Mouse (Mus musculus): ENCODE measurements at regions not wholly inside any gene's neighbourhood (a gene's known extent, or its start where the extent isn't known, plus 50 kb on each side); places are given as distances from the start of the nearest gene placed in this dataset.

DNA sequence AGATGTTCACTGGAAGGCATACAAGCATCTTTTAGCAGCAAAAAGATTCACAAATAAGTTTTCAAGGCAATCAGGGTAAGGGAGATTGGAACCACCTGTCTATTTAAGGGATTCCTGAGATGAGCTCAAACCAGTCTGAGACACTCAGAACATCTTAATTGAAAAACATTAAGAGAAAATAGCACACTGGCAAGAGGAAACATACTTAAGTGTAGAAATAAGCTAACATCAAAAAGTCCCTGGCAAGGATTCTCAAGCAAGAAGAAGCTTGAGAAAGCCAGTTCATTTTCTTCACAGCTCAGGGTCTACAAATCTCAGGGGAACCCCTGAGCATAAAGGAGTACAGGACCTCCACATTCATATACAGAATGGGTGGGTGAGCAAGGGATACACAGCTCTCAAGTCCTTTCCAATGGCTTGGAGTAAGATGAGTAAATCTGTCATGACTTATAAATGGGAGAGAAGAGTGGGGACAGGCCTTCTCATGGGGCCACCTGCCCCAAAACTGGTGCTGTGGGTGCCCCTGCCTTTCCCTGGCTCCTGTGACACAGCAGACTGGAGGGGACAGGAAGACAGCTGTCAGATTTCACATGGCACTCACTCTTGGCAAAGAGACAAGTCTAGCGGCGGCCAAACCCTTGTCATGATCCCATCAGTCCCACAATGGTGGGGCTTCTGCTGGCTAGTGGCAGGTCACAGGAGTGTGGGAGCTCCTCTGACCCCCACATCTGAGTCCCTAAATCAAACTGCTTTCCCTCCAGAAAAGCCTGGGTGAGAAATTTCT lies 436.6 kb downstream of the Meis1 start:
- peak in 1 of 2 experiments; percentile 13 for DNase-seq (ENCODE audit: low spot score in 2 of 2)

GRCm38 (mm10) chr11:18581078-18581800 lies 437.5 kb downstream of the Meis1 start:
- no peak for DNase-seq (ENCODE audit: low spot score in 2 of 2)

- DNase-seq (ENCODE audit: low spot score in 2 of 2): no peak
Observed at GRCm38 (mm10) chr11:18571557-18572209, 447.1 kb downstream of the Meis1 start.

DNA sequence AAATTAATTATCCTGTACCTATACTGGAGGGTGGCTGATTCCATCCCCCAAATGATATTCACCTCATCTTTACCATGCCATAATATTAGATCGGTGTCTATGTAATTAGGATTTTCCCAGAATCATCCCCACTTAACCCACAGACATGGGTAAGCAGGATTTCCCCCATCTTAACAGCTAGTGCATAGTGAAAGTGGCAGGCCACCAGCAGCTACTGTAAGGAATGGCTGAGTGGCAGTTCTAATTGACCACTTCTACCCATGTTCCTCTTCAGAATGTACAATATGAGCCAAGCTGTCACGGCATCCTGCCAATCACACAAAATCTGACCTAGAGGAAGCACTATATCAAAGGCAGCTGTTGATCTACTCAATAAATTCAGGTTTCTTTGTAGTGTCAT lies 455.8 kb downstream of the Meis1 start:
- DNase-seq (ENCODE audit: low spot score in 2 of 2): no peak

DNA sequence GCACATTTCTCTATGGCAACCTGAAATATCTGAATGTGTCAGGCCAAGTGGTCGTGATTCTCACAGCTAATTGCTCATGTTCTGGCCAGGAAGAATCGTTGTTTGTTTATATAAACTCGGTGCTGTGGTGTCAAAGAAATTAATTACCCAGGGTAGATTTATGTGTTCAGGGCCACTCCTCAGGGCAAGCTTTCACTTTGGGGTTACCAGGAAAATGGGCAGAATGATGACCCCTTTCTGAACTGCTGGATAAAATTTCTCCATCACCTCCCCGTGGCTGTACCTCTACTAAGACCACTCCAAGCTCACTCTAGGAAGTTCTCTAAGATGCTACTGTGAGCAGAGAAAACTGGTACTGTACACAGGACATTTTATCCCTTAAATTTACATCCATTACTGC lies 460.1 kb downstream of the Meis1 start:
- no peak for DNase-seq (ENCODE audit: low spot score in 2 of 2)

GRCm38 (mm10) chr11:18535592-18535857 lies 483.3 kb downstream of the Meis1 start:
- DNase-seq (ENCODE audit: low spot score in 2 of 2): no peak

GRCm38 (mm10) chr11:18534807-18535591 lies 483.8 kb downstream of the Meis1 start:
- DNase-seq (ENCODE audit: low spot score in 2 of 2): no peak

DNA sequence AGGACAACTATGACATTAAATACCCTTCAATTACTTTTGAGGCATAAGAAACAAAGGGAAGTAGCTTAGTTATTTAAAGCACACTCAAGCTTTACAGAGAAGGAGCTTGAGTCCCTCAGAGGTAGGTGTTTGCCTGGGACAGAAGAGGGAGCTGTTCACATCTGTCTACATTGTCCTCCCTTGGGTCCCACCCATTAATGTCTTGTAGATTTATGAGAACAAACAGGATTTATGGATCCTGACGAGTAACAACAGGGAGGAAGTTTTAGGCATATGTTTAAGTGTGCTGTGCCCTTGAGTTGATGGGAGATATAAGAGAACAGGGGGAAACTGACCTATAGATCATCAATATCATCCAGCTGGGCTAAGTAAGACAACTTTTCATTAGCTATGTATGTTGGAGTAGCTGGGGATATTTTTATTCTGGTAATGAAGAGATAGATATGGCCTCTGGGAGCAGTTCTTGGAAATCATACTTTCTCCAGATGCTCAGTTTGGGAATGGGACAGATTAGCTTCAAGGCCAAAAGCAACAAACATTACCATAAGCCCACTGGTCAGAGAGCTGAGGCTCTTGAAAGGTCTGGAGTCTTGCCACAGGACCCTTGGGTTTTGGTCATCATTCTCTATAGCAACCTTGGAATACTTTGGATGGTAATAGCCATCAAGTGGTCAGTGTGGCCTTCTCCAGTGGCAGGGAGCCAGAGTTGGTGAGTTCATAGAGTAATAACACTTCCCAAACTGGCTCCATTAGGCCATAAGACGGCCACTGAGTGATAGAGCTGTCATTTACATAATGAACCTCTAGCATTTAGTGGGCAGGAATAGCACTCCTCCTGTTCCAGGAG lies 487.3 kb downstream of the Meis1 start:
- DNase-seq (ENCODE audit: low spot score in 2 of 2): peak; percentile 28 to 72

DNA sequence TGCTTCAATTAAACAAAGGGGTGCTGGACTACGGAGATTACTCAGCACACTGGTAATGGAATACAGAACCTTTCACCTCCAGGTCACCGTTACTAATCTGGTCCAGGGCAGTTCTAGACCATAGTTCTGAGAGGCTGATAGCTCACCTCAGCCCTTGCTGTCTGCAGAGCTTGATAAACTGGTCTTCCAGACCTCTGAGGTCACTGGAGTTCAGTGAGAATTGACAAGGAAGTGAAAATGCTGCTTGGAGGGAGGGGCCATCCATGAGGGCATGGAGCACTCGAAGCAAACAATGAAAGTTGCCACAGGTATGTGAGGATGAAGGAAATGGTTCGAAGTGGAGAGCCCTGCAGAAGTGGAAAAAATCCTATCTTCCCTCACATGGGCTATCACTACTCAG lies 490.2 kb downstream of the Meis1 start:
- no peak for DNase-seq (ENCODE audit: low spot score in 2 of 2)

GRCm38 (mm10) chr11:18495108-18495757 lies 523.6 kb downstream of the Meis1 start:
- DNase-seq (ENCODE audit: low spot score in 2 of 2): no peak

GRCm38 (mm10) chr11:18493981-18494380 lies 524.8 kb downstream of the Meis1 start:
- no peak for DNase-seq (ENCODE audit: low spot score in 2 of 2)

GRCm38 (mm10) chr11:18493086-18493485 lies 525.7 kb downstream of the Meis1 start:
- no peak for DNase-seq (ENCODE audit: low spot score in 2 of 2)

DNA sequence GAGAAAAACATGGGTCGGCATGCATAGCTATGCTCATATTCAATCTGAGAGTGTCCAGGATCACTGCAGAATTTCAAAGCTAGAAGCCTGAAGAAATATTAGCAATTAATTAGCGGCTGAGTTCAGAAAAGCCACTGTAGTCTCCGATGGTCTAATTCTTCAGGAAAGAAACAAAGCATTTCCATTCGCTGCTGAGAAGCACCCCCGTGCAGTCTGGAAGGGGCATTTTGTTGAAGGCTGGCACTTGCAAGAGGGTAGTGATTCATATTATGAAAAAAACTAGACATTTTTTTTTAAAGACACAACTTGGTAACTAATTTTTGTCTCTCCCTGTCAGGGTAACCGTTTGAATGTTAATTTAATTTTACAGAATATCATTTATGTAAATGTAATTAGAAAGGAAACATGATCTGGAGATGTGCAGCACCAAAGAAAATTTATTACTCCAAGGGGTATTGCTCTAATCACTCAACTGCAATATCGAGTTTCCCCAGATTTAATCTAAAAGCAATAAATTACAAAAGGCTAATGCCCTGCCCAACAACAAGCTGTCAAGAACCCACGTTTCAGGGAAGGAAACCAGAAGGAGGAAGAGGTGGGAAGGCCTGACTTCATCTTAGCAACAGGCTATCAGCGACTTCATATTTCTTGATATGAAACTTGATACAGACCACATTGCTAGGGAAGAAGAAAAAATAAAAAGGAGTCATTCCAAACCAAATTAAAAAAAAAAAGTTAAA lies 529.1 kb downstream of the Meis1 start:
- no peak for DNase-seq (ENCODE audit: low spot score in 2 of 2)

GRCm38 (mm10) chr11:18478841-18479240 lies 525.2 kb upstream of the Etaa1 start:
- no peak for DNase-seq (ENCODE audit: low spot score in 2 of 2)

GRCm38 (mm10) chr11:18451271-18451670 lies 497.6 kb upstream of the Etaa1 start:
- no peak for DNase-seq (ENCODE audit: low spot score in 2 of 2)

GRCm38 (mm10) chr11:18448879-18449278 lies 495.2 kb upstream of the Etaa1 start:
- no peak for DNase-seq (ENCODE audit: low spot score in 2 of 2)

- DNase-seq (ENCODE audit: low spot score in 2 of 2): no peak
Observed at GRCm38 (mm10) chr11:18444600-18444999, 490.9 kb upstream of the Etaa1 start.

- DNase-seq (ENCODE audit: low spot score in 2 of 2): no peak
Observed at GRCm38 (mm10) chr11:18444101-18444500, 490.4 kb upstream of the Etaa1 start.

- DNase-seq (ENCODE audit: low spot score in 2 of 2): no peak
Observed at GRCm38 (mm10) chr11:18443156-18443555, 489.5 kb upstream of the Etaa1 start.

All from gastrocnemius, postnatal 4 days (tissue).